Mouse (Mus musculus) embryo, embryonic 10 days (tissue): ENCODE data around the gene Fanci.

Source experiments
- DNase-seq: peaks from one replicate; pipeline ENCODE4 v3.0.0-alpha.2; 2015; ENCODE audit warnings: low spot score

The Fanci gene

GRCm38 (mm10) chr7:79391883-79392649 is at the start of gene Fanci:
Fanci (plus strand) TSS chr7:79391929.
- peak; percentile 98 for DNase-seq

- peak; percentile 62 for DNase-seq
These were observed 45.8 kb upstream of the Fanci start for GRCm38 (mm10) chr7:79345902-79346301.

GRCm38 (mm10) chr7:79346555-79347075 is 45.1 kb upstream of the Fanci start:
- no peak for DNase-seq

GRCm38 (mm10) chr7:79347108-79347813 is 44.5 kb upstream of the Fanci start:
- DNase-seq: no peak

GRCm38 (mm10) chr7:79348816-79349215 is 42.9 kb upstream of the Fanci start:
- DNase-seq: no peak

GRCm38 (mm10) chr7:79349738-79350386 is 41.9 kb upstream of the Fanci start:
- DNase-seq: peak; percentile 91

- peak; percentile 24 for DNase-seq
These were observed 33.2 kb upstream of the Fanci start for GRCm38 (mm10) chr7:79358350-79359182.

- no peak for DNase-seq
These were observed 32.6 kb upstream of the Fanci start for GRCm38 (mm10) chr7:79359183-79359435.

- peak; percentile 39 for DNase-seq
These were observed 31.7 kb upstream of the Fanci start for GRCm38 (mm10) chr7:79360056-79360455.

- DNase-seq: no peak
These were observed 29.5 kb upstream of the Fanci start for GRCm38 (mm10) chr7:79362208-79362607.

- no peak for DNase-seq
These were observed 28.9 kb upstream of the Fanci start for GRCm38 (mm10) chr7:79362830-79363229.

GRCm38 (mm10) chr7:79363370-79364043 is 28.2 kb upstream of the Fanci start:
- no peak for DNase-seq

GRCm38 (mm10) chr7:79368664-79369063 is 23.1 kb upstream of the Fanci start:
- DNase-seq: no peak

GRCm38 (mm10) chr7:79369416-79369815 is 22.3 kb upstream of the Fanci start:
- DNase-seq: no peak

GRCm38 (mm10) chr7:79371321-79371879 is 20.3 kb upstream of the Fanci start:
- peak; percentile 93 for DNase-seq

- DNase-seq: no peak
These were observed 17.7 kb upstream of the Fanci start for GRCm38 (mm10) chr7:79374017-79374416.

GRCm38 (mm10) chr7:79375594-79375993 is 16.1 kb upstream of the Fanci start:
- no peak for DNase-seq

- no peak for DNase-seq
These were observed 15.0 kb upstream of the Fanci start for GRCm38 (mm10) chr7:79376516-79377275.

- no peak for DNase-seq
These were observed 5.2 kb upstream of the Fanci start, which contains the start of gene Rlbp1 for GRCm38 (mm10) chr7:79386422-79387133. Rlbp1 (minus strand) TSS chr7:79387048.

- no peak for DNase-seq
These were observed 4.6 kb upstream of the Fanci start for GRCm38 (mm10) chr7:79387140-79387539.
